Mouse (Mus musculus) layer of hippocampus, postnatal 36 days (tissue): ENCODE measurements around the gene Gm11239. TPM values are rescaled to one million over a fixed set of nuclear protein-coding genes. Genes with fewer than 3 reads are reported as not detected.
"Not testable (repeated sequence)": the region's sequence is repeated elsewhere in the genome, so short reads cannot be mapped to it uniquely, and the experiment has no call there.

Experiments used
- DNase-seq, 2 experiments: peaks; one replicate each; pipeline ENCODE4 v3.0.0; 2022
- total RNA-seq, 2 experiments: library from RNA; stranded (reverse); gene quantifications; 2 replicates each; pipeline ENCODE4 v1.2.3; 2021

Gm11239 gene
- total RNA-seq, result not detected

- DNase-seq, result not testable (repeated sequence)
Observed at GRCm38 (mm10) chr4:73668054-73668453, at the start of gene Gm11239. Gm11239 (plus strand) TSS chr4:73668354.

DNA sequence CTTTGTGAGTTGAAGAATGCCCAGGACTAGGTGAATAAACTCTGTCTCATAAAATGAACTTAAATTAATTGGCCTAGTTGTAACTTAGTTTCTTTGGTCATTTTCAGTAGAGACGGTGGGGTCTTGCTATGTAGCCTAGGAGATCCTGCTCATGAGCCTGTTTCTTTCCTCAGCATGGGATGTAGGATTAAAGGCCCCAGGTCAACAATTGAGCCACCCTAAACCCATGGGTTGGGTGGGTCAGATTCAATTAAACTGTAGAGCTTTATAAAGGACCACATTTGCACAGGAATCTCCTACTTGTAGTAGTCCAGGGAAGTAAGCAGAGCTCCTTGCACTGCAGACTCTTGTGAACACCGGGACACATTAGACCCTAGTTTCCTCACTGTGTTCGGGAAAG is 45.5 kb upstream of the Gm11239 start, which contains the start of gene Gm11237:
Gene Gm11237, plus strand, starts transcription at position 301 of the 400 bp plus-strand sequence.
- not testable (repeated sequence) for DNase-seq

DNA sequence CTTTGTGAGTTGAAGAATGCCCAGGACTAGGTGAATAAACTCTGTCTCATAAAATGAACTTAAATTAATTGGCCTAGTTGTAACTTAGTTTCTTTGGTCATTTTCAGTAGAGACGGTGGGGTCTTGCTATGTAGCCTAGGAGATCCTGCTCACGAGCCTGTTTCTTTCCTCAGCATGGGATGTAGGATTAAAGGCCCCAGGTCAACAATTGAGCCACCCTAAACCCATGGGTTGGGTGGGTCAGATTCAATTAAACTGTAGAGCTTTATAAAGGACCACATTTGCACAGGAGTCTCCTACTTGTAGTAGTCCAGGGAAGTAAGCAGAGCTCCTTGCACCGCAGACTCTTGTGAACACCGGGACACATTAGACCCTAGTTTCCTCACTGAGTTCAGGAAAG is 30.3 kb upstream of the Gm11239 start, which contains the start of gene Gm11236:
Gene Gm11236, plus strand, starts transcription at position 301 of the 400 bp plus-strand sequence.
- not testable (repeated sequence) for DNase-seq

GRCm38 (mm10) chr4:73661864-73662263 is 6.3 kb upstream of the Gm11239 start:
- DNase-seq, result not testable (repeated sequence)

- not testable (repeated sequence) for DNase-seq
Observed at GRCm38 (mm10) chr4:73683216-73683615, 15.1 kb downstream of the Gm11239 start, which contains the start of gene Gm428. Gm428 (plus strand) TSS chr4:73683516.

DNA sequence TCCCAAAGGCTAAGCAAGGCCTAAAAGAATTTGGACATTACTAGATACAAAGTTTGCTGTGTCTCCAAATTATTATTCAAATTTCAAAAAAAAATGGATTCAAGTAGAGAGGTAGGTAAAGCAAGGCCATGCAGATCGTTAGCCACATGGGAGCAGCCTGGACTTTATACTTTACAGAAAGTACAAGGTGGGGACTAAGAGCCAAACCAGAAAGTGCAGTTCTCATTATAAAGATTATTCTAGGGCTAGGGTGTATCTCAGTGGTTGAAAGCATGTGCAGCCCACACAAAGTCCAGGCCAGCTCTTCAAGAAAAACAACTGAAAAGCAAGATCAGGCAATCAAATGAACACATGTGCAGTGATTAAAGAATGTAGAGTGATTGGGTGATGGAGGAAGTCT is 50.6 kb downstream of the Gm11239 start:
- DNase-seq, result no peak

DNA sequence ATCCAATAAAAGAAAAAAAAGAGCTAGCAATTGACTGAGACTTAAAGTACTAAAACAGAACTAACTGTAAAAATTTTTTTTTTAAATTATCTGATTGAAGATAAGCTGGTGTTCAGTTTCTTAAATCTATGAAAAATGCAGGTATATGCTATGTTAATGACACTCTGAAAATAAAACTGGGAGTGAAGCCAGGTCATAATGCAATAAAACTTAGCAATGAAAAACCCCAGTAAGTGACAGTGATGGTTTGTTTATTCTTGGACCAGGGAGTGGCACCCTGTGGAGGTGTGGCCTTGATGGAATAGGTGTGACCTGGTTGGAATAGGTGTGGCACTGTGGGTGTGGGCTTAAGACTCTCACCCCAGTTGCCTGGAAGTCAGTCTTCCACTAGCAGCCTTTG is 51.7 kb downstream of the Gm11239 start:
- DNase-seq, result no peak

Other genes starting within 250 kb of the Gm11239 start
- gene Gm11238, start 60.5 kb upstream of the Gm11239 start, total RNA-seq, result not detected
- not detected for gene Gm11237, start 45.4 kb upstream of the Gm11239 start, total RNA-seq
- not detected for gene Gm11236, start 30.2 kb upstream of the Gm11239 start, total RNA-seq
- gene Gm428, start 15.2 kb downstream of the Gm11239 start, total RNA-seq, result not detected
- gene Rasef, start 122.6 kb downstream of the Gm11239 start, total RNA-seq, result under 1 TPM in 1 of 2 experiments, not detected in 1; 0.08 TPM
- not detected for gene Gm11758, start 207.9 kb downstream of the Gm11239 start, total RNA-seq
- not detected for gene Gm11757, start 222.8 kb downstream of the Gm11239 start, total RNA-seq
- not detected for gene Gm13871, start 237.6 kb downstream of the Gm11239 start, total RNA-seq